Mouse (Mus musculus) bone marrow, adult 2 months (tissue): Measurements from ENCODE around the gene Gmps. TPM values are rescaled to one million over a fixed set of nuclear protein-coding genes. Genes with fewer than 3 reads are reported as not detected.

Experiments used
- H3K27ac ChIP-seq: fragments of 200-500 bp; 2 replicates; pipeline ENCODE4 v1.5.1; 2012; ENCODE audit warnings: low read depth, mild to moderate bottlenecking, control low read depth, inconsistent platforms, low read length; ENCODE audit not compliant: control insufficient read depth, poor library complexity, insufficient read depth
- H3K4me1 ChIP-seq: fragments of 200-500 bp; 2 replicates; pipeline ENCODE4 v1.6.1; 2011; ENCODE audit warnings: low read length; ENCODE audit not compliant: control insufficient read depth, insufficient read depth
- H3K4me3 ChIP-seq: fragments of 200-500 bp; replicated peaks from 2 replicates; pipeline ENCODE3; 2011; ENCODE audit warnings: mild to moderate bottlenecking, low read depth, low read length, control low read depth; ENCODE audit not compliant: control insufficient read depth
- CTCF ChIP-seq: fragments of 200-500 bp; IDR thresholded peaks from 2 replicates; pipeline ENCODE4 v1.5.1; 2011; ENCODE audit warnings: low read length, control low read depth; ENCODE audit not compliant: control insufficient read depth, insufficient read depth
- POLR2A ChIP-seq: fragments of 200-500 bp; IDR thresholded peaks from 2 replicates; pipeline ENCODE4 v1.6.1; 2011; ENCODE audit warnings: low read depth, mild to moderate bottlenecking, control low read depth, low read length, borderline replicate concordance; ENCODE audit not compliant: control insufficient read depth
- WGBS: fragments of 180-500 bp; shearing (Covaris S2); methylation state at CpG from one replicate; pipeline ENCODE4 v1.1.7; 2018; 5-methylcytosine and 5-hydroxymethylcytosine counted together
- polyA plus RNA-seq: library from polyadenylated mRNA; stranded (reverse); fragments of >200 nt; gene quantifications from 2 replicates; pipeline ENCODE4 v1.2.4, GENCODE M21; 2011; ENCODE audit warnings: low replicate concordance; ENCODE audit not compliant: missing spikeins, insufficient read depth, insufficient read length

Gene Gmps
- polyA plus RNA-seq, 1 experiment, result 7.9 TPM

- no peak overlapping the region for H3K27ac ChIP-seq
- no peaks in the 10 kb centered on the region for H3K4me1 ChIP-seq
- TF ChIP-seq POLR2A (no peak), CTCF (no peak)
- H3K4me3 ChIP-seq, result no peak overlapping the region
- 81% methylated on average over 7 of the region's 7 CpGs for WGBS
Observed at GRCm38 (mm10) chr3:64038136-64038841, 62.4 kb downstream of the Gmps start.

GRCm38 (mm10) chr3:64039818-64040784, 64.2 kb downstream of the Gmps start:
- Histone ChIP-seq H3K27ac (no peak overlapping the region), H3K4me1 (no peaks in the 10 kb centered on the region), H3K4me3 (no peak overlapping the region)
- TF ChIP-seq CTCF (peak; percentile 53), POLR2A (no peak)
- WGBS, result 31% methylated on average over 25 of the region's 25 CpGs

Other genes starting within 250 kb of the Gmps start
- not detected in 2 replicates for gene Plch1, start 76.6 kb upstream of the Gmps start, polyA plus RNA-seq
- gene E130311K13Rik, start 46.6 kb upstream of the Gmps start, polyA plus RNA-seq, result 2.6 TPM in 1 of 2 replicates, not detected in the other
- gene Slc33a1, start 11.3 kb upstream of the Gmps start, polyA plus RNA-seq, result 3.7 and 6.1 TPM in 2 replicates
- gene Vmn2r1, start 105.4 kb downstream of the Gmps start, polyA plus RNA-seq, result not detected in 2 replicates
- gene Vmn2r2, start 165.8 kb downstream of the Gmps start, polyA plus RNA-seq, result not detected in 2 replicates